8 mouse cellular contexts compared by ENCODE assay signal in genomic region chr19:5038709-5039156, GRCm38 (mm10). TPM values are rescaled to one million over a fixed set of nuclear protein-coding genes. Genes with fewer than 3 reads are reported as not detected.
DNase-seq lines count a peak whose midpoint lies in the region; ATAC-seq and TF ChIP-seq lines count a peak whose summit lies in the region.

B4gat1 (plus strand) TSS chr19:5038826.
AC124502.3 (plus strand) TSS chr19:5038891.

- peaks cover 16% of the 10 kb centered on the region for H3K4me1 ChIP-seq in bone marrow macrophage, adult 2 months (ENCODE audit: control insufficient read depth, insufficient read depth, low read length)
- peaks cover 39% of the 10 kb centered on the region for H3K4me1 ChIP-seq in embryonic facial prominence, embryonic 15.5 days
- H3K4me1 ChIP-seq in heart, embryonic 11.5 days (ENCODE audit: control insufficient read depth, insufficient read depth, low read length): peaks cover 20% of the 10 kb centered on the region
- H3K4me1 ChIP-seq in kidney, embryonic 16.5 days (ENCODE audit: insufficient read depth, low read length): peaks cover 23% of the 10 kb centered on the region
- H3K4me1 ChIP-seq in liver, embryonic 12.5 days: peaks cover 42% of the 10 kb centered on the region
- peaks cover 29% of the 10 kb centered on the region for H3K4me1 ChIP-seq in stomach, embryonic 15.5 days

- ATAC-seq in embryonic facial prominence, embryonic 15.5 days (ENCODE audit: insufficient number of reproducible peaks, low FRiP score, low TSS enrichment, low read depth): peak; percentile 88
- peak; percentile 82 for ATAC-seq in heart, embryonic 11.5 days (replicated peaks; ENCODE audit: insufficient number of reproducible peaks, low FRiP score, low TSS enrichment)
- peak; percentile 92 for ATAC-seq in kidney, embryonic 16.5 days (ENCODE audit: low FRiP score, low TSS enrichment)
- peak; percentile 81 for ATAC-seq in liver, embryonic 12.5 days
- ATAC-seq in stomach, embryonic 15.5 days (ENCODE audit: insufficient read depth, low FRiP score, low read depth): peak; percentile 87

- H3K27ac ChIP-seq in bone marrow macrophage, adult 2 months (ENCODE audit: insufficient read depth, low read depth, low read length): peak within 1 kb of the TSS; percentile 12; the same call in 1 of the 2 replicates
- H3K27ac ChIP-seq in embryonic facial prominence, embryonic 15.5 days (replicated peaks): peak within 1 kb of the TSS; percentile 85
- peak within 1 kb of the TSS; percentile 57; the same call in 1 of the 2 replicates for H3K27ac ChIP-seq in heart, embryonic 11.5 days (ENCODE audit: low read depth, low read length)
- peak within 1 kb of the TSS; percentile 79 for H3K27ac ChIP-seq in kidney, embryonic 16.5 days (ENCODE audit: low read length)
- peak within 1 kb of the TSS; percentile 59; the same call in 1 of the 2 replicates for H3K27ac ChIP-seq in liver, embryonic 12.5 days
- H3K27ac ChIP-seq in stomach, embryonic 15.5 days: peak within 1 kb of the TSS; percentile 82

- H3K79me3 ChIP-seq in C2C12 (ENCODE audit: low read depth): peaks cover 26% of the 10 kb centered on the region

- no peak for TF ChIP-seq POLR2A in bone marrow macrophage, adult 2 months (IDR thresholded peaks at IDR 0.05; ENCODE audit: borderline replicate concordance, low read depth, low read length)

- H3K9ac ChIP-seq in embryonic facial prominence, embryonic 15.5 days: peak within 1 kb of the TSS; percentile 98
- peak within 1 kb of the TSS; percentile 88 for H3K9ac ChIP-seq in heart, embryonic 11.5 days (ENCODE audit: low read depth, low read length)
- H3K9ac ChIP-seq in kidney, embryonic 16.5 days (replicated peaks; ENCODE audit: low read length): peak within 1 kb of the TSS; percentile 95
- peak within 1 kb of the TSS; percentile 73 for H3K9ac ChIP-seq in liver, embryonic 12.5 days
- H3K9ac ChIP-seq in stomach, embryonic 15.5 days: peak within 1 kb of the TSS; percentile 88

- H3K4me3 ChIP-seq in C2C12 (ENCODE audit: insufficient read depth, poor library complexity, severe bottlenecking): peak within 1 kb of the TSS; percentile 70
- peak within 1 kb of the TSS; percentile 91 for H3K4me3 ChIP-seq in bone marrow macrophage, adult 2 months (ENCODE audit: insufficient read depth, low read length)
- peak within 1 kb of the TSS; percentile 71 for H3K4me3 ChIP-seq in embryonic facial prominence, embryonic 15.5 days (replicated peaks)
- peak within 1 kb of the TSS; percentile 76 for H3K4me3 ChIP-seq in heart, embryonic 11.5 days (ENCODE audit: low read depth, low read length)
- H3K4me3 ChIP-seq in kidney, embryonic 16.5 days (ENCODE audit: low read length): peak within 1 kb of the TSS; percentile 89
- H3K4me3 ChIP-seq in liver, embryonic 12.5 days: peak within 1 kb of the TSS; percentile 77
- H3K4me3 ChIP-seq in stomach, embryonic 15.5 days (replicated peaks): peak within 1 kb of the TSS; percentile 64

- H3K4me2 ChIP-seq in embryonic facial prominence, embryonic 15.5 days (replicated peaks): peak within 1 kb of the TSS; percentile 95
- peak within 1 kb of the TSS; percentile 95 for H3K4me2 ChIP-seq in heart, embryonic 11.5 days
- peak within 1 kb of the TSS; percentile 86 for H3K4me2 ChIP-seq in kidney, embryonic 16.5 days (replicated peaks; ENCODE audit: low read depth, low read length)
- peak within 1 kb of the TSS; percentile 91 for H3K4me2 ChIP-seq in liver, embryonic 12.5 days
- peak within 1 kb of the TSS; percentile 98 for H3K4me2 ChIP-seq in stomach, embryonic 15.5 days

- no peaks in the 10 kb centered on the region for H3K9me3 ChIP-seq in embryonic facial prominence, embryonic 15.5 days (replicated peaks)
- H3K9me3 ChIP-seq in heart, embryonic 11.5 days (replicated peaks; ENCODE audit: control insufficient read depth, low read length): no peaks in the 10 kb centered on the region
- H3K9me3 ChIP-seq in kidney, embryonic 16.5 days (ENCODE audit: low read length): no peaks in the 10 kb centered on the region
- H3K9me3 ChIP-seq in liver, embryonic 12.5 days (replicated peaks): no peaks in the 10 kb centered on the region
- H3K9me3 ChIP-seq in stomach, embryonic 15.5 days: no peaks in the 10 kb centered on the region

- DNase-seq in naive thymus-derived CD4-positive, alpha-beta T cell, adult 2 months (ENCODE audit: low read depth): peak; percentile 88

- H3K36me3 ChIP-seq in C2C12 (ENCODE audit: control insufficient read depth, insufficient read depth): peaks cover 9% of the 10 kb centered on the region
- 0 out of 2 replicates have a peak, but pooled peaks cover 8% of the 10 kb centered on the region for H3K36me3 ChIP-seq in embryonic facial prominence, embryonic 15.5 days
- H3K36me3 ChIP-seq in heart, embryonic 11.5 days (ENCODE audit: control insufficient read depth, insufficient read depth, low read length): no peaks in the 10 kb centered on the region
- H3K36me3 ChIP-seq in kidney, embryonic 16.5 days (ENCODE audit: insufficient read depth, low read length): no peaks in the 10 kb centered on the region
- peaks cover 9% of the 10 kb centered on the region; the same call in 1 of the 2 replicates for H3K36me3 ChIP-seq in liver, embryonic 12.5 days
- H3K36me3 ChIP-seq in stomach, embryonic 15.5 days: no peaks in the 10 kb centered on the region

- peaks cover 47% of the 10 kb centered on the region for H3K79me2 ChIP-seq in C2C12 (ENCODE audit: control insufficient read depth, insufficient read depth)

- WGBS in embryonic facial prominence, embryonic 15.5 days: under 1% methylated on average over 44 of the region's 44 CpGs
- under 1% methylated on average over 43 of the region's 44 CpGs for WGBS in heart, embryonic 11.5 days (ENCODE audit: insufficient replicate concordance)
- WGBS in kidney, embryonic 16.5 days: under 1% methylated on average over 40 of the region's 44 CpGs
- WGBS in liver, embryonic 12.5 days (ENCODE audit: insufficient replicate concordance): under 1% methylated on average over 41 of the region's 44 CpGs
- under 1% methylated on average over 44 of the region's 44 CpGs for WGBS in stomach, embryonic 15.5 days

- TF ChIP-seq CTCF in C2C12 (IDR thresholded peaks at IDR 0.05; ENCODE audit: control insufficient read depth, insufficient read depth, insufficient read length): peak; percentile 68
- no peak for TF ChIP-seq CTCF in bone marrow macrophage, adult 2 months (IDR thresholded peaks at IDR 0.05; ENCODE audit: low read depth, low read length)

- no peaks in the 10 kb centered on the region for H3K27me3 ChIP-seq in C2C12 (ENCODE audit: control insufficient read depth, insufficient read depth, insufficient read length)
- H3K27me3 ChIP-seq in embryonic facial prominence, embryonic 15.5 days: no peaks in the 10 kb centered on the region
- H3K27me3 ChIP-seq in heart, embryonic 11.5 days (ENCODE audit: control insufficient read depth, insufficient read depth, low read length): no peaks in the 10 kb centered on the region
- no peaks in the 10 kb centered on the region for H3K27me3 ChIP-seq in kidney, embryonic 16.5 days (ENCODE audit: insufficient read depth, low read length)
- H3K27me3 ChIP-seq in liver, embryonic 12.5 days (replicated peaks): peaks cover 14% of the 10 kb centered on the region
- H3K27me3 ChIP-seq in stomach, embryonic 15.5 days (replicated peaks): no peaks in the 10 kb centered on the region

- peak within 1 kb of the TSS; percentile 83 for H3ac ChIP-seq in C2C12 (ENCODE audit: control insufficient read depth, insufficient read length, low read depth)

TF ChIP-seq in C2C12, 6 proteins besides CTCF, POLR2A, EP300 and RAD21:
- no peak for TF ChIP-seq USF1 (IDR thresholded peaks at IDR 0.05; ENCODE audit: low read depth)
- TF ChIP-seq MYOG (IDR thresholded peaks at IDR 0.05; ENCODE audit: control insufficient read depth, extremely low read depth, insufficient read length): no peak
- no peak for TF ChIP-seq MYOD1 (IDR thresholded peaks at IDR 0.05; ENCODE audit: control insufficient read depth, insufficient read length, low read depth)

RNA-seq across cellular contexts. Expression of gene B4gat1, which starts in this region (rescaled TPM):
- polyA plus RNA-seq in C2C12 (2012; fragmentation: generic; extraction: Trizol): 28.1 TPM
- polyA plus RNA-seq in bone marrow macrophage, adult 2 months (2012; ENCODE audit: insufficient read depth, insufficient read length, missing spikeins): 23.3 and 30.4 TPM in 2 replicates
- polyA plus RNA-seq in embryonic facial prominence, embryonic 15.5 days (2015; fragmentation: Nextera tagmentation; extraction: Ambion mirVana): 47.2 and 48.4 TPM in 2 replicates
- polyA plus RNA-seq in heart, embryonic 11.5 days (2014; fragmentation: Nextera tagmentation; extraction: Ambion mirVana): 37.4 and 46.9 TPM in 2 replicates
- 60.2 and 65.1 TPM in 2 replicates for polyA plus RNA-seq in kidney, embryonic 16.5 days (2015; fragmentation: Nextera tagmentation; extraction: Ambion mirVana)
- polyA plus RNA-seq in liver, embryonic 12.5 days (2016; fragmentation: Nextera tagmentation; extraction: Ambion mirVana): 10.9 and 13.2 TPM in 2 replicates
- polyA plus RNA-seq in stomach, embryonic 15.5 days (2015; fragmentation: Nextera tagmentation; extraction: Ambion mirVana): 38.7 and 42.1 TPM in 2 replicates

RNA-seq across cellular contexts. Expression of gene AC124502.3, which starts in this region (rescaled TPM):
- polyA plus RNA-seq in C2C12 (2012; fragmentation: generic; extraction: Trizol): 1.5 TPM
- polyA plus RNA-seq in bone marrow macrophage, adult 2 months (2012; ENCODE audit: insufficient read depth, insufficient read length, missing spikeins): 1.6 and 2.2 TPM in 2 replicates
- polyA plus RNA-seq in embryonic facial prominence, embryonic 15.5 days (2015; fragmentation: Nextera tagmentation; extraction: Ambion mirVana): 1.9 and 2.0 TPM in 2 replicates
- 0.93 and 2.0 TPM in 2 replicates for polyA plus RNA-seq in heart, embryonic 11.5 days (2014; fragmentation: Nextera tagmentation; extraction: Ambion mirVana)
- polyA plus RNA-seq in kidney, embryonic 16.5 days (2015; fragmentation: Nextera tagmentation; extraction: Ambion mirVana): 1.9 and 3.8 TPM in 2 replicates
- 0.20 and 0.23 TPM in 2 replicates for polyA plus RNA-seq in liver, embryonic 12.5 days (2016; fragmentation: Nextera tagmentation; extraction: Ambion mirVana)
- polyA plus RNA-seq in stomach, embryonic 15.5 days (2015; fragmentation: Nextera tagmentation; extraction: Ambion mirVana): 2.2 and 2.3 TPM in 2 replicates

Comparison
In these comparisons a context has a peak if more than half of its experiments do, and no peak if none do; other contexts are left out.
1. Peak in every context shown above with its lines: DNase-seq, ATAC-seq, H3K4me3 ChIP-seq and H3K27ac ChIP-seq.
2. H3K27ac ChIP-seq: peak in every context shown above with its lines; median percentile 85 in embryonic facial prominence, embryonic 15.5 days; 82 in stomach, embryonic 15.5 days; 79 in kidney, embryonic 16.5 days; 59 in liver, embryonic 12.5 days; 57 in heart, embryonic 11.5 days; 12 in bone marrow macrophage, adult 2 months.